Mouse (Mus musculus) liver, embryonic 11.5 days (tissue): ENCODE results near the gene Mtmr12. TPM values are rescaled to one million over a fixed set of nuclear protein-coding genes. Genes with fewer than 3 reads are reported as not detected.

ENCODE experiments used
- ATAC-seq: fragments of 200-750 bp; cut with Nextera tagmentation; replicated peaks from 2 replicates; pipeline ENCODE4 v1.8.0; 2017; ENCODE audit warnings: moderate number of reproducible peaks, mild to moderate bottlenecking, moderate TSS enrichment, moderate library complexity; ENCODE audit not compliant: low FRiP score
- DNase-seq: peaks from one replicate; pipeline ENCODE4 v3.0.0-alpha.2; 2017; ENCODE audit warnings: low spot score
- H3K27ac ChIP-seq: fragments of 300-500 bp; sonication (generic); 2 replicates; pipeline ENCODE4 v1.5.1; 2014; ENCODE audit warnings: mild to moderate bottlenecking, low read depth, low read length, control low read depth
- H3K27me3 ChIP-seq: fragments of 300-500 bp; sonication (generic); replicated peaks from 2 replicates; pipeline ENCODE4 v1.6.1; 2014; ENCODE audit warnings: low read length, mixed read lengths; ENCODE audit not compliant: control insufficient read depth, insufficient read depth
- H3K36me3 ChIP-seq: fragments of 300-500 bp; sonication (generic); 2 replicates; pipeline ENCODE4 v1.6.1; 2014; ENCODE audit warnings: mild to moderate bottlenecking, low read length, moderate library complexity, mixed read lengths; ENCODE audit not compliant: control insufficient read depth, insufficient read depth
- H3K4me1 ChIP-seq: fragments of 300-500 bp; sonication (generic); replicated peaks from 2 replicates; pipeline ENCODE4 v1.6.1; 2014; ENCODE audit warnings: low read length, mixed read lengths; ENCODE audit not compliant: control insufficient read depth, insufficient read depth
- H3K4me2 ChIP-seq: fragments of 300-500 bp; sonication (generic); 2 replicates; pipeline ENCODE4 v1.6.1; 2014; ENCODE audit warnings: mild to moderate bottlenecking, control low read depth, moderate library complexity
- H3K4me3 ChIP-seq: fragments of 300-500 bp; sonication (generic); 2 replicates; pipeline ENCODE4 v1.5.1; 2014; ENCODE audit warnings: low read depth, low read length, control low read depth
- H3K9ac ChIP-seq: fragments of 300-500 bp; sonication (generic); 2 replicates; pipeline ENCODE4 v1.6.1; 2014; ENCODE audit warnings: low read depth, low read length, control low read depth
- H3K9me3 ChIP-seq: fragments of 300-500 bp; sonication (generic); 2 replicates; pipeline ENCODE4 v1.6.1; 2016; ENCODE audit warnings: low read length, inconsistent platforms, mixed read lengths; ENCODE audit not compliant: control insufficient read depth
- WGBS: fragments of 180-500 bp; shearing (Covaris S2); extraction: QIAGEN DNeasy Blood & Tissue Kit; methylation state at CpG from one replicate; pipeline ENCODE4 v1.1.7; 2014; 5-methylcytosine and 5-hydroxymethylcytosine counted together
- microRNA counts: library from miRNA; unstranded; fragments of <30 nt; microRNA quantifications from one replicate; lab custom pipeline; 2015
- microRNA-seq: library from miRNA; unstranded; fragments of <30 nt; microRNA quantifications from one replicate; pipeline ENCODE4, GENCODE M21; 2017; ENCODE audit warnings: borderline number of aligned reads
- polyA plus RNA-seq: library from polyadenylated mRNA; unstranded; fragments of >200 nt; fragmentation: Nextera tagmentation; extraction: Ambion mirVana; gene quantifications from 2 replicates; pipeline ENCODE4 v1.2.1, GENCODE M21; 2014

The Mtmr12 gene
- polyA plus RNA-seq, 1 experiment from 2014 or later = 19.6 TPM

DNA sequence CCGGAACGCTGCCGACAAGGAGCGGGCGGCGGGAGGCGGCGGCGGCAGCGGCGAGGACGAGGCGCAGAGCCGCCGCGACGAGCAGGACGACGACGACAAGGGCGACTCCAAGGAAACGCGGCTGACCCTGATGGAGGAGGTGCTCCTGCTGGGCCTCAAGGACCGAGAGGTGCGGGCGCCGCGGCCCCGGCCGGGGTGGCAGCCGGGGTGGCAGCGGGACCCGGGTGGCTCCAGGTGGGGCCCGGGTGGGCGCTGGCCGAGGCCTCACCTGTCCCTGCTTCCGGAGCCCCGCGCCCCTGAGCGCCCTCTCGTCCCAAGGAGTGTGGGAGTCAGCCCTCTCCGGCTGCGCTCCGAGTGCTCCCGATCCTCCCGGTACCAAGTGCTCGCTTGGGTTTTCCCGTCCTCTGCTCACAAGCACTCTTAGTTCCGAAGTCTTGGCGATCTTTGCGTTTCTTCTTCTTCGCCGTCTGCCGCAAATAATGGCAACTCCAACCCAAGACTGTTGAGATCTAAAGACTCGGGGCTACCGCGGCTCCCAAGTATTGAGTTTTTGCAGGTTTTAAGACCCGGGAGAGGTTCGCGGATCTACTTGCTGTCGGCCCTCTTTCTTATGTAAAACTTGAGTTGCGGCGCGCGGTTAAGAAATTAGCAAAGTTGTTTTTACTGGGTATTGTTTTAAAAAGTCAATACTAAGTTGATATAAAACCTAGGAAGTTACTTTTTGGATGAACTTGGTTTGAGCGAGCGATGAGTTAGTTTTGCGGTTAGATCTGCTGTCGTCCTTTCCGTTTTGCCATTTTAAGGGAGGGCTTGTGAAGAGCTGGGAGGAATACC, 117.2 kb downstream of the Mtmr12 start, which contains the start of gene 1810049J17Rik:
TSS of gene 1810049J17Rik (minus strand) at position 112 of the 834 bp plus-strand sequence.
- Histone ChIP-seq H3K4me3 (peak within 1 kb of the TSS; percentile 95), H3K27me3 (no peaks in the 10 kb centered on the region; the same call in 1 of the 2 replicates), H3K9ac (peak within 1 kb of the TSS; percentile 97), H3K4me2 (peak within 1 kb of the TSS; percentile 92), H3K36me3 (no peaks in the 10 kb centered on the region), H3K4me1 (peaks cover 20% of the 10 kb centered on the region), H3K27ac (peak within 1 kb of the TSS; percentile 93), H3K9me3 (no peaks in the 10 kb centered on the region)
- under 1% methylated on average over 68 of the region's 70 CpGs for WGBS
- ATAC-seq = peak; percentile 24; the same call in 1 of the 2 replicates
- peak; percentile 71 for DNase-seq

DNA sequence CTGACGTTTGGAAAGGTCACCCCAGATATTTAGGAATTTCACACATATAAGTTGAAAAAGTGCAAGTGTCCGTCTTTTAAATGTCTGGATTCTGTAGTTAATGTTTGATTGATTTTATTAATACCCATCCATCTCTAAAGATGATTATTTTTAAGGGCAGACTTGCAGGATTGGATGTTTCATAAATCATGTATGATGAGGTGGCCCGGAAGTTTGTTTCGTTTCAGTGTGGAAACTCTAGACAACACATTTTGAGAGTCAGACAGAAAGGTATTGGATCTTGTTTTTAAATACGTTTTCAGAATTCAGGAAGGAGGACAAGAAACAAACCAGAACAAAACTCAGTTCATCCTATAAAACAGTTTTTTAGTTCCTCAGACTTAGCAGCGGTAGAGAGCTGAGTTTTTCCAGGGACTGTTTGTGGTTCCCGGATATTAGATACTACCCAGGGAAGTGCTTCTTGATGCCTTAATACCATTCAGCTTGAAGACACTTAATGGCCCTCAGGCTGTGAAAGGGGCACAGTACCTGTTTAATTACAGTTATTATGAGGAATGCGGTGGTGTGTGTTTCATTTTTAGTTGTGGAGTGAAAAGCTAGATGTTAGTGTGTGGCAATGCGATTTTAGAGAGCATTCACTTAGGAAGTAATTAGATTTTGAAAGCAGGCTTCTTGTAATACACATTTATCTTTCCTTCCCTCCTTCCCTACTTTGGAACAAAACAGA, 118.0 kb downstream of the Mtmr12 start:
- Histone ChIP-seq H3K36me3 (no peaks in the 10 kb centered on the region), H3K27ac (no peak overlapping the region; the same call in 1 of the 2 replicates), H3K4me1 (peaks cover 23% of the 10 kb centered on the region)

More for the DNA sequence above, 118.0 kb downstream of the Mtmr12 start:
- Histone ChIP-seq H3K4me2 (peak overlapping the region; percentile 92), H3K9me3 (no peaks in the 10 kb centered on the region), H3K27me3 (no peaks in the 10 kb centered on the region; the same call in 1 of the 2 replicates), H3K4me3 (peak overlapping the region; percentile 95), H3K9ac (peak overlapping the region; percentile 97)
- DNase-seq = no peak
- WGBS = 16% methylated on average over 9 of the region's 9 CpGs
- no peak for ATAC-seq

MicroRNA genes within 50 kb of the gene (microRNA counts, 519-probe panel; counts per million panel counts)
- microRNA mmu-miR-1898 (lab: Ali Mortazavi, UCI) = not detected

Small RNA genes lying within 50 kb of the gene (microRNA-seq; reads per million reads assigned to microRNA genes)
- gene Mir1898 = not detected

Other genes with a start within 250 kb of the Mtmr12 start
- gene Sub1, start 208.0 kb upstream of the Mtmr12 start, polyA plus RNA-seq = 723 and 790 TPM in 2 replicates
- 86.0 and 87.3 TPM in 2 replicates for gene Zfr, start 87.2 kb upstream of the Mtmr12 start, polyA plus RNA-seq
- 93.0 and 107 TPM in 2 replicates for gene Golph3, start 116.4 kb downstream of the Mtmr12 start, polyA plus RNA-seq
- 0.58 and 1.3 TPM in 2 replicates for gene 1810049J17Rik, start 116.9 kb downstream of the Mtmr12 start, polyA plus RNA-seq